Mouse (Mus musculus) liver, postnatal 0 days (tissue): ENCODE data around the gene Bco1. TPM values are rescaled to one million over a fixed set of nuclear protein-coding genes. Genes with fewer than 3 reads are reported as not detected.
A peak's percentile ranks its signal among the peaks of the same experiment; 100 is the strongest.

Experiments
- ATAC-seq: fragments of 200-750 bp; cut with Nextera tagmentation; 2 replicates; pipeline ENCODE4 v1.8.0; 2017; ENCODE audit warnings: mild to moderate bottlenecking, moderate library complexity
- DNase-seq: peaks from one replicate; pipeline ENCODE4 v3.0.0-alpha.2; 2016
- H3K27ac ChIP-seq: fragments of 300-500 bp; sonication (generic); 2 replicates; pipeline ENCODE4 v1.5.1; 2014; ENCODE audit warnings: antibody characterized with exemption, moderate library complexity, mild to moderate bottlenecking, low read depth
- H3K27me3 ChIP-seq: fragments of 300-500 bp; sonication (generic); 2 replicates; pipeline ENCODE4 v1.6.1; 2014; ENCODE audit warnings: low read length, control low read depth, mixed read lengths; ENCODE audit not compliant: insufficient read depth
- H3K36me3 ChIP-seq: fragments of 300-500 bp; sonication (generic); replicated peaks from 2 replicates; pipeline ENCODE4 v1.6.1; 2014; ENCODE audit warnings: mild to moderate bottlenecking, control low read depth, low read length, moderate library complexity, mixed read lengths; ENCODE audit not compliant: insufficient read depth
- H3K4me1 ChIP-seq: fragments of 300-500 bp; sonication (generic); 2 replicates; pipeline ENCODE4 v1.6.1; 2014; ENCODE audit warnings: antibody characterized with exemption, mild to moderate bottlenecking, control low read depth; ENCODE audit not compliant: insufficient read depth
- H3K4me2 ChIP-seq: fragments of 300-500 bp; sonication (generic); 2 replicates; pipeline ENCODE4 v1.6.1; 2014; ENCODE audit warnings: low read depth, mild to moderate bottlenecking, low read length, moderate library complexity, mixed read lengths
- H3K4me3 ChIP-seq: fragments of 300-500 bp; sonication (generic); 2 replicates; pipeline ENCODE4 v1.5.1; 2014; ENCODE audit warnings: low read depth, low read length
- H3K9ac ChIP-seq: fragments of 300-500 bp; sonication (generic); replicated peaks from 2 replicates; pipeline ENCODE4 v1.6.1; 2014; ENCODE audit warnings: mild to moderate bottlenecking, moderate library complexity
- H3K9me3 ChIP-seq: fragments of 300-500 bp; sonication (generic); 2 replicates; pipeline ENCODE4 v1.6.1; 2016; ENCODE audit warnings: mild to moderate bottlenecking, control low read depth, low read length, mixed read lengths
- CTCF ChIP-seq: sonication (generic); IDR thresholded peaks from 2 replicates; pipeline ENCODE4 v1.5.1; 2016; ENCODE audit warnings: antibody characterized with exemption, low read depth
- EP300 ChIP-seq: IDR thresholded peaks from 2 replicates; pipeline ENCODE4 v1.6.1; 2016; ENCODE audit warnings: antibody characterized with exemption, low read depth, mild to moderate bottlenecking
- WGBS: fragments of 180-500 bp; shearing (Covaris S2); extraction: QIAGEN DNeasy Blood & Tissue Kit; methylation state at CpG from one replicate; pipeline ENCODE4 v1.1.7; 2014; ENCODE audit not compliant: insufficient replicate concordance; 5-methylcytosine and 5-hydroxymethylcytosine counted together
- polyA plus RNA-seq: library from polyadenylated mRNA; unstranded; fragments of >200 nt; fragmentation: Nextera tagmentation; extraction: Ambion mirVana; gene quantifications from 2 replicates; pipeline ENCODE4 v1.2.1, GENCODE M21; 2015

The Bco1 gene
- polyA plus RNA-seq, 1 experiment from 2014 or later, result 8.1 TPM

- Histone ChIP-seq H3K9me3 (no peaks in the 10 kb centered on the region), H3K4me1 (peaks cover 16% of the 10 kb centered on the region), H3K27ac (no peak overlapping the region), H3K9ac (no peak overlapping the region), H3K4me3 (no peak overlapping the region), H3K27me3 (no peaks in the 10 kb centered on the region), H3K4me2 (no peak overlapping the region), H3K36me3 (no peaks in the 10 kb centered on the region)
- no peak for TF ChIP-seq CTCF
- TF ChIP-seq EP300, result no peak
- DNase-seq (no peak), ATAC-seq (no peak)
- 89% methylated on average over 4 of the region's 4 CpGs for WGBS
Observed at GRCm38 (mm10) chr8:117156149-117156548, 60.5 kb downstream of the Bco1 start.

GRCm38 (mm10) chr8:117156866-117157768 is 61.5 kb downstream of the Bco1 start:
- Histone ChIP-seq H3K9ac (peak overlapping the region; percentile 78), H3K9me3 (no peaks in the 10 kb centered on the region), H3K4me3 (peak overlapping the region; percentile 95), H3K4me1 (peaks cover 16% of the 10 kb centered on the region), H3K27ac (peak overlapping the region; percentile 91), H3K36me3 (no peaks in the 10 kb centered on the region), H3K4me2 (peak overlapping the region; percentile 95), H3K27me3 (no peaks in the 10 kb centered on the region)
- TF ChIP-seq EP300 (no peak), CTCF (no peak)
- no peak for ATAC-seq
- WGBS, result 8% methylated on average over 33 of the region's 33 CpGs
- no peak for DNase-seq

GRCm38 (mm10) chr8:117157769-117158091 is 62.1 kb downstream of the Bco1 start:
- no peaks in the 10 kb centered on the region for H3K27me3 ChIP-seq
- WGBS, result 0% methylated on average over 26 of the region's 45 CpGs
- no peaks in the 10 kb centered on the region for H3K36me3 ChIP-seq
- peak overlapping the region; percentile 91 for H3K27ac ChIP-seq
- H3K4me2 ChIP-seq, result peak overlapping the region; percentile 95
- no peaks in the 10 kb centered on the region for H3K9me3 ChIP-seq
- TF ChIP-seq EP300 (no peak), CTCF (no peak)
- H3K4me3 ChIP-seq, result peak overlapping the region; percentile 95
- H3K4me1 ChIP-seq, result peaks cover 16% of the 10 kb centered on the region
- DNase-seq (peak; percentile 97), ATAC-seq (peak; percentile 95)
- H3K9ac ChIP-seq, result peak overlapping the region; percentile 78

- no peaks in the 10 kb centered on the region for H3K36me3 ChIP-seq
- peak within 1 kb of the TSS; percentile 95 for H3K4me2 ChIP-seq
- peak within 1 kb of the TSS; percentile 95 for H3K4me3 ChIP-seq
- H3K9me3 ChIP-seq, result no peaks in the 10 kb centered on the region
- peak within 1 kb of the TSS; percentile 91 for H3K27ac ChIP-seq
- peaks cover 16% of the 10 kb centered on the region for H3K4me1 ChIP-seq
- TF ChIP-seq CTCF (no peak), EP300 (no peak)
- H3K27me3 ChIP-seq, result no peaks in the 10 kb centered on the region
- WGBS, result 2% methylated on average over 49 of the region's 65 CpGs
- DNase-seq (peak; percentile 74), ATAC-seq (peak; percentile 73)
- H3K9ac ChIP-seq, result peak within 1 kb of the TSS; percentile 78
Observed at GRCm38 (mm10) chr8:117158135-117158761, 62.6 kb downstream of the Bco1 start, which contains the start of gene Gan. Gan (plus strand) TSS chr8:117158135.

- Histone ChIP-seq H3K4me1 (peaks cover 16% of the 10 kb centered on the region), H3K9ac (peak overlapping the region; percentile 78), H3K9me3 (no peaks in the 10 kb centered on the region), H3K27ac (no peak overlapping the region), H3K36me3 (no peaks in the 10 kb centered on the region), H3K4me2 (peak overlapping the region; percentile 95), H3K4me3 (peak overlapping the region; percentile 95), H3K27me3 (no peaks in the 10 kb centered on the region)
- no peak for DNase-seq
- no peak for TF ChIP-seq EP300
- no peak for TF ChIP-seq CTCF
- no peak for ATAC-seq
- WGBS, result 61% methylated on average over 5 of the region's 5 CpGs
Observed at GRCm38 (mm10) chr8:117159031-117159430, 63.4 kb downstream of the Bco1 start.

GRCm38 (mm10) chr8:117164912-117165311 is 69.3 kb downstream of the Bco1 start:
- Histone ChIP-seq H3K9ac (no peak overlapping the region; the same call in 1 of the 2 replicates), H3K27me3 (no peaks in the 10 kb centered on the region), H3K4me1 (peaks cover 9% of the 10 kb centered on the region; the same call in 1 of the 2 replicates), H3K27ac (no peak overlapping the region), H3K4me2 (no peak overlapping the region), H3K9me3 (no peaks in the 10 kb centered on the region), H3K4me3 (no peak overlapping the region), H3K36me3 (no peaks in the 10 kb centered on the region)
- 75% methylated on average over 4 of the region's 4 CpGs for WGBS
- TF ChIP-seq EP300 (no peak), CTCF (no peak)
- DNase-seq (no peak), ATAC-seq (no peak)
